Mouse (Mus musculus): ENCODE measurements at regions not wholly inside any gene's neighbourhood (a gene's known extent, or its start where the extent isn't known, plus 50 kb on each side); places are given as distances from the start of the nearest gene placed in this dataset.

- peaks cover 5% of the 10 kb centered on the region; the same call in 1 of the 2 replicates for H3K27me3 ChIP-seq (ENCODE audit: control insufficient read depth, insufficient read depth, low read length)
- no peak overlapping the region for H3K4me3 ChIP-seq (ENCODE audit: low read depth, low read length)
- no peak overlapping the region for H3K4me2 ChIP-seq
- no peaks in the 10 kb centered on the region for H3K36me3 ChIP-seq (ENCODE audit: control insufficient read depth, insufficient read depth, low read length)
- H3K27ac ChIP-seq (ENCODE audit: low read depth, low read length) = no peak overlapping the region
- no peak for ATAC-seq (ENCODE audit: low FRiP score)
- H3K9me3 ChIP-seq (ENCODE audit: control insufficient read depth, low read length) = no peaks in the 10 kb centered on the region
- H3K9ac ChIP-seq (ENCODE audit: low read length) = no peak overlapping the region
- 85% methylated on average over 8 of the region's 8 CpGs for WGBS
- H3K4me1 ChIP-seq (ENCODE audit: control insufficient read depth, insufficient read depth, low read length) = no peaks in the 10 kb centered on the region
- no peak for DNase-seq (ENCODE audit: low spot score, missing footprints)
Observed at GRCm38 (mm10) chr4:148753849-148754248, 50.4 kb upstream of the Casz1 start.

Data from midbrain, embryonic 11.5 days (tissue).